Mouse (Mus musculus) liver, embryonic 14.5 days (tissue): ENCODE data around the gene Ldha. TPM values are rescaled to one million over a fixed set of nuclear protein-coding genes. Genes with fewer than 3 reads are reported as not detected.

Source experiments
- ATAC-seq: fragments of 200-750 bp; cut with Nextera tagmentation; 2 replicates; pipeline ENCODE4 v1.8.0; 2017; ENCODE audit warnings: moderate number of reproducible peaks, mild to moderate bottlenecking, moderate library complexity; ENCODE audit not compliant: insufficient read depth
- DNase-seq, 3 experiments: peaks; one replicate each; pipeline ENCODE4 v3.0.0-alpha.2; 2012 to 2013; ENCODE audit warnings: low read depth in 3 of 3, low spot score in 3 of 3
- H3K27ac ChIP-seq: fragments of 300-500 bp; sonication (generic); 2 replicates; pipeline ENCODE4 v1.5.1; 2014; ENCODE audit warnings: moderate library complexity, mild to moderate bottlenecking, control low read depth, inconsistent platforms
- H3K27me3 ChIP-seq: fragments of 300-500 bp; sonication (generic); 2 replicates; pipeline ENCODE4 v1.6.1; 2014; ENCODE audit warnings: mild to moderate bottlenecking, low read length, moderate library complexity; ENCODE audit not compliant: control insufficient read depth, insufficient read depth
- H3K36me3 ChIP-seq: fragments of 300-500 bp; sonication (generic); replicated peaks from 2 replicates; pipeline ENCODE4 v1.6.1; 2014; ENCODE audit warnings: low read depth; ENCODE audit not compliant: control insufficient read depth, insufficient read depth
- H3K4me1 ChIP-seq, 2 experiments: fragments of 200-500 bp in 1 of 2; fragments of 300-500 bp in 1 of 2; sonication (generic) in 1 of 2; replicated peaks; 2 replicates each; pipeline ENCODE4 v1.6.1; 2012 to 2014; ENCODE audit warnings: antibody characterized with exemption in 1 of 2, inconsistent platforms in 1 of 2, low read length in 1 of 2; ENCODE audit not compliant: control insufficient read depth in 2 of 2, insufficient read depth in 2 of 2
- H3K4me2 ChIP-seq: fragments of 300-500 bp; sonication (generic); 2 replicates; pipeline ENCODE4 v1.6.1; 2014; ENCODE audit warnings: low read depth, mild to moderate bottlenecking, control low read depth, moderate library complexity
- H3K4me3 ChIP-seq, 2 experiments: fragments of 200-500 bp in 1 of 2; fragments of 300-500 bp in 1 of 2; sonication (generic) in 1 of 2; 2 replicates each; pipeline ENCODE4 v1.5.1; 2012 to 2014; ENCODE audit warnings: low read depth in 2 of 2, low read length in 2 of 2, mild to moderate bottlenecking in 2 of 2, control low read depth in 1 of 2, inconsistent platforms in 1 of 2, moderate library complexity in 1 of 2; ENCODE audit not compliant: insufficient read depth in 1 of 2
- H3K9ac ChIP-seq: fragments of 300-500 bp; sonication (generic); replicated peaks from 2 replicates; pipeline ENCODE4 v1.6.1; 2014; ENCODE audit warnings: mild to moderate bottlenecking, control low read depth, moderate library complexity
- H3K9me3 ChIP-seq: fragments of 300-500 bp; sonication (generic); 2 replicates; pipeline ENCODE4 v1.6.1; 2016; ENCODE audit warnings: low read length, mixed read lengths; ENCODE audit not compliant: control insufficient read depth
- CTCF ChIP-seq: IDR thresholded peaks from 2 replicates; pipeline ENCODE4 v1.5.1; 2016; ENCODE audit warnings: antibody characterized with exemption, low read depth, control low read depth
- EP300 ChIP-seq: IDR thresholded peaks from 2 replicates; pipeline ENCODE4 v1.6.1; 2016; ENCODE audit warnings: antibody characterized with exemption, low read depth
- WGBS: fragments of 180-500 bp; shearing (Covaris S2); extraction: QIAGEN DNeasy Blood & Tissue Kit; methylation state at CpG from one replicate; pipeline ENCODE4 v1.1.7; 2014; ENCODE audit not compliant: insufficient replicate concordance; 5-methylcytosine and 5-hydroxymethylcytosine counted together
- polyA plus RNA-seq, 2 experiments: library from polyadenylated mRNA; depleted of rRNA in 1 of 2; stranded (reverse) in 1 of 2; unstranded in 1 of 2; fragments of >200 nt; fragmentation: Nextera tagmentation in 1 of 2; extraction: Ambion mirVana in 1 of 2; gene quantifications; 2 replicates each; pipeline versions ENCODE4 v1.2.1 to v1.2.3; 2012 to 2014

The Ldha gene
- polyA plus RNA-seq, 2 experiments, result 356 to 1,104 TPM

DNA sequence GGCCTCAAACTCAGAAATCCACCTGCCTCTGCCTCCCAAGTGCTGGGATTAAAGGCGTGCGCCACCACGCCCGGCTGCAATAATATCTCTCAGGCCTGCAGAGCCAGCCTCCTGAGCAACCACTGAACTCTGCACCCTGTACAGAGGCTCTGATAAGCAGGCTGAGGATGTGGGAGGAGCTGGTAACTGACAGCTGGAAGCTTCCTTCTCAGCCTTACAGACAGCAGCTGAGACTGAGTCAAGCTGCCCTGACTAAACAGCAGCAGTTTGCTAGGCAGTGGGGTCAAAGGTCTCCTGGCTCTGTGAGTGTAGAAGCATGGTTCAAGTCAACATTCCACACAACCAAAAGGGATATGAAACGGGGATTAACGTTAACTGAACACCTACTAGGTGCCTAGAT, 8.0 kb upstream of the Ldha start:
- no peak for TF ChIP-seq CTCF
- Histone ChIP-seq H3K27me3 (no peaks in the 10 kb centered on the region), H3K9me3 (no peaks in the 10 kb centered on the region), H3K4me2 (no peak overlapping the region), H3K9ac (no peak overlapping the region), H3K4me3 (no peak overlapping the region), H3K4me1 (peaks cover 16 to 43% of the 10 kb centered on the region in 2 experiments), H3K27ac (no peak overlapping the region), H3K36me3 (no peaks in the 10 kb centered on the region)
- ATAC-seq (peak; percentile 82), DNase-seq (peak; percentile 56 to 61 (median 58))
- 4% methylated on average over 6 of the region's 6 CpGs for WGBS

- no peak overlapping the region for H3K4me3 ChIP-seq
- no peak for DNase-seq
- WGBS, result 49% methylated on average over 7 of the region's 7 CpGs
- H3K36me3 ChIP-seq, result no peaks in the 10 kb centered on the region
- no peaks in the 10 kb centered on the region for H3K27me3 ChIP-seq
- H3K4me1 ChIP-seq, result peaks cover 16 to 48% of the 10 kb centered on the region in 2 experiments
- no peaks in the 10 kb centered on the region for H3K9me3 ChIP-seq
- H3K4me2 ChIP-seq, result no peak overlapping the region
- TF ChIP-seq EP300, result no peak
- no peak for TF ChIP-seq CTCF
- H3K9ac ChIP-seq, result no peak overlapping the region
- H3K27ac ChIP-seq, result no peak overlapping the region
- no peak for ATAC-seq
These were observed 7.5 kb upstream of the Ldha start for GRCm38 (mm10) chr7:46833670-46834255.

DNA sequence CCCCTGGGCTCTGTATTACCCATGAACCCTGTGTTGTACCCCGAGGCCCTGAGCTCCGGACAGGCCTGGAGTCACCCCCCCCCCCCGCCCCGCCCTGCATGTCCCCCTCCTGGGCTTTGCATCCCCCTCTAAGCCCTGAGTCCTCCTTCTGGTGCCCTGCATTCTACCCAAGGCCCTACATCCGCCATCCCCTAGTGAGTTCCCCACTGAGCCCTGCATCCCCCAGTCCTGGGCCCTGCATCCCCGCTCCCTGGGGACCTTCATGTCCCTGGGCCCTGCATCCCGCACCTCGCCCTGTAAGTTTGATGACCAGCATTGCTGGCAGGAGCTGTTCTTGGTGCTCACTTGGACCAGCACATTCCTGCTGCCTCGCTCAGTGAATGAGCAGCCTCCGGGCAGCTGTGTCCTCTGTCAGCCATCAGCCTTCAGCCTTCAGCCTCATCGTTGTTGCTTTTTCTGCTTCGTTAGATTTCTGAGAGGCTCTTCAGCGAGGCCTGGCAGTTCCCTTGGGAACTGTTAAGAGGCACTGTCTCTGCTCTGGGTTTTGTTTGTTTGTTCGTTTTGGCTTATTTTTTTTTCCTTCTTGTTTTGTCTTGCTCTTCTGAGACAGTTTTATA, 6.2 kb upstream of the Ldha start:
- TF ChIP-seq CTCF (no peak), EP300 (no peak)
- H3K9me3 ChIP-seq, result no peaks in the 10 kb centered on the region
- DNase-seq (no peak), ATAC-seq (no peak)
- H3K4me1 ChIP-seq, result peaks cover 20 to 59% of the 10 kb centered on the region in 2 experiments
- no peak overlapping the region for H3K27ac ChIP-seq
- H3K27me3 ChIP-seq, result no peaks in the 10 kb centered on the region
- no peak overlapping the region for H3K9ac ChIP-seq
- H3K4me3 ChIP-seq, result no peak overlapping the region
- 72% methylated on average over 13 of the region's 14 CpGs for WGBS
- no peaks in the 10 kb centered on the region for H3K36me3 ChIP-seq
- no peak overlapping the region for H3K4me2 ChIP-seq

GRCm38 (mm10) chr7:46836357-46836756, 4.9 kb upstream of the Ldha start:
- Histone ChIP-seq H3K9ac (no peak overlapping the region), H3K9me3 (no peaks in the 10 kb centered on the region), H3K36me3 (no peaks in the 10 kb centered on the region), H3K27me3 (no peaks in the 10 kb centered on the region), H3K4me1 (peaks cover 15 to 55% of the 10 kb centered on the region in 2 experiments), H3K4me2 (no peak overlapping the region), H3K27ac (no peak overlapping the region), H3K4me3 (no peak overlapping the region)
- DNase-seq (no peak), ATAC-seq (no peak)
- 57% methylated on average over 5 of the region's 5 CpGs for WGBS
- no peak for TF ChIP-seq EP300
- no peak for TF ChIP-seq CTCF

- no peak overlapping the region for H3K4me3 ChIP-seq
- no peak for DNase-seq
- no peak for TF ChIP-seq EP300
- no peak for TF ChIP-seq CTCF
- WGBS, result 78% methylated on average over 5 of the region's 5 CpGs
- no peaks in the 10 kb centered on the region for H3K9me3 ChIP-seq
- H3K36me3 ChIP-seq, result no peaks in the 10 kb centered on the region
- peaks cover 15 to 48% of the 10 kb centered on the region in 2 experiments for H3K4me1 ChIP-seq
- H3K27ac ChIP-seq, result no peak overlapping the region
- no peak overlapping the region for H3K4me2 ChIP-seq
- no peaks in the 10 kb centered on the region for H3K27me3 ChIP-seq
- ATAC-seq, result no peak
- H3K9ac ChIP-seq, result no peak overlapping the region
These were observed 4.2 kb upstream of the Ldha start for GRCm38 (mm10) chr7:46837073-46837472.
